Mouse (Mus musculus): Measurements from ENCODE around the gene Npr2.

The Npr2 gene

DNA sequence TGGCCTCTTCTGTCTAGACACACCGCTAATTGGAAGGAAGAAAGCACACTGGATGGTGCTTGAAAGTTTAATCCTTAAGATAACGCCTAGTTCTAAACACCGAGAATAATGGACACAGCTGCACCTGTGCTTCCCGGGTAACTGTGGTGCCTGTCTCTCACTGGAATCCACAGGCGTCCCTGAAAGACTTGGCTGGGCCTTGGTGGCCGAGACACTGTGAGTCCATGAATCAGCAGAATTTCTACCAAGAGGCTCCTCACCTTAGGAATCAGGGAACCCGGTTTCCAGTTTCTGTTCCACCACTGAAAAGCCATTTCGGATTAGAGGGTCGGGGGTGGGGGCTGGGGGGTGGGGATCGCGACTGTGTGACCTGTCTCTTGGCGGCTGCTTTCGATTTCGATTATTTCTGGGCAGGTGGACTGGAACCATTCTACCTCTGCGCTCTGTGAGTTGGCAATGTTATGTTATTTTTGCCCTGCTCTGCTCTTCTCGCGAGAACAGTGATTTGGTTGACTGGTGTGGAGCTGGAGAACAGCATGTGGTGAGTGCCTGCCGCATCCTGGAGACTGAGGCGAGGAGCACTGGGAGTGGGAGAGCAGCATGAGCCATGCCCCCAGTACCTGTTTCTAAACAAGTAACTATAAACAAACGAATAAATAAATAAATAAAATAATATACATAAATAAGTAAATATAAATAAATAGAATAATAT lies 2.5 kb upstream of the Npr2 start:
- no peak for DNase-seq (ENCODE audit: low read depth, low spot score)

GRCm38 (mm10) chr4:43630030-43630581 lies 1.6 kb upstream of the Npr2 start:
- DNase-seq (ENCODE audit: low read depth, low spot score) = peak; percentile 81

DNA sequence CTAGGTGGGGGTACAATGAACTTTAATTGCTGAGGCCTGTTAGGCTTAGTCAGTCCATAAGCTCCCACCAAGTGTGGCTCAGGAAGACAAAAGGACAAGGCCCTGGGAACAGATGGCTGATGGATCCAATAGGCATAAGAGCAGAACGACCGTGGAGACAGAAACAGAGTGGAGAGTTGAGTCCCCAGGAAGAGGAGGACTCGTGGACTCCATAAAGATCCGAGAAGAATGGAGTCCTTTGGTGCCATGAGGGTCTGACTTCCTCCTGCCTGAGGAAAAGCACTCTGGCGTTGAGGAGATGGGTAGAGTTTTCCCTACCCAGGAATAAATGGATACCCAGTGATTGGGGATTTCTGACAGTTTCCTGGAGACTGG lies 1.1 kb upstream of the Npr2 start:
- no peak for DNase-seq (ENCODE audit: low read depth, low spot score)

DNA sequence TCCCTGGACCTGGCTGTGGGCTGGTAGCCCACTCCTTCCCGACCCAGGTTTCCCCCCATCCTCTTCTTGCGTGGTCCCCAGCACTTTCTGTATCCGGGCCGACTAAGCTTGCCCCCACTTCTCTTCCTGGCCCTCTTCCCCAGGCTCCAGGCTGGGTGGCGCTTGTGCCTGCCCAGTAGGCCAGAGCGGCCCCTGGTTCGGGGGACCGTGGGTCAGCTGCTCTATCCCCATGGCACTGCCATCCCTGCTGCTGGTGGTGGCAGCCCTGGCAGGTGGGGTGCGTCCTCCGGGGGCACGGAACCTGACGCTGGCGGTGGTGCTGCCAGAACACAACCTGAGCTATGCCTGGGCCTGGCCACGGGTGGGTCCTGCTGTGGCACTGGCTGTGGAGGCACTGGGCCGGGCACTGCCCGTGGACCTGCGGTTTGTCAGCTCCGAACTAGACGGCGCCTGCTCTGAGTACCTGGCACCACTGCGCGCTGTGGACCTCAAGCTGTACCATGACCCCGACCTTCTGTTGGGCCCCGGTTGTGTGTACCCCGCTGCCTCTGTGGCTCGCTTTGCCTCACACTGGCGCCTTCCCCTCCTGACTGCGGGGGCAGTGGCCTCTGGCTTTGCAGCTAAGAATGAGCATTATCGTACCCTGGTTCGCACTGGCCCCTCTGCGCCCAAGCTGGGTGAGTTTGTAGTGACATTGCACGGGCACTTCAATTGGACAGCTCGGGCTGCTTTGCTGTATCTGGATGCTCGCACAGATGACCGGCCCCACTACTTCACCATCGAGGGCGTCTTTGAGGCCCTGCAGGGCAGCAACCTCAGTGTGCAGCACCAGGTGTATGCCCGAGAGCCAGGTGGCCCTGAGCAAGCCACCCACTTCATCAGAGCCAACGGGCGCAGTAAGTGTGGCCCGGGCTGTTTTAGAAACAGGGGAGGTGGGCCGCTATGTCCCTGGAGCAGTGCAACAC lies 503 bp downstream of the Npr2 start:
- DNase-seq (ENCODE audit: low read depth, low spot score) = no peak

DNA sequence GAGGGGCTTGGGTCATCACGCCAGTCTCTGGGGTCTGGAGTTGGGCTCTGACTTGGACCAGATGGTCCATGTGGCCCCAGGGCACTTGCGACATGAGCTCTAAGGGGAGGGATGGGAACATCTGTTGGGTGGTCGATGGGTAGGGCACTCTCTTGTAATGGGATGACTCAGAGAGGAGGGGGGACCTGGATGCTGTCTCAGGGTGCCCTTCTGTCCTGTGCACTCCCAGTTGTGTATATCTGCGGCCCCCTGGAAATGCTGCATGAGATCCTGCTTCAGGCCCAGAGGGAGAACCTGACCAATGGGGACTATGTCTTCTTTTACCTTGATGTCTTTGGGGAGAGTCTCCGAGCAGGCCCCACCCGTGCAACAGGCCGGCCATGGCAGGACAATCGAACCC lies 1.6 kb downstream of the Npr2 start:
- DNase-seq (ENCODE audit: low read depth, low spot score) = no peak

DNA sequence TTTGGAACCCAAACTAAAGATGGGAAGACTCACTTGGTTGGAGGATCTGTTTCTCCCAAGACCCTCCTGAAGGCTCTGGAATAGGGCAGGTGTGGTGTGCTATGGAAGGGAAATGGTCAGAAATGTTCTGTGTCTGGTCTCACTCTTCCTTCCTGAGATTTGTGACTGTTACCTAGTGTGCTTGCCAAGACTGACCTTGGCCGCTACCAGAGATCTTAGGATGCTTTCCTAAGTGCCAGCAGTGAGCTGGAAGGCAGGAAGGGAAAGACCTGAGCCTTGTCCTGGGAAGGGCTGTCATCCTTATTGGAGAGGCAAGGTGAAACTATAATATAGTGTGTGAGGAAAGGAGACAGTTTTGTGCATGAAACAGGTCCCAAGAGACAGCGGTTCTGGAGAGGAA lies 2.0 kb downstream of the Npr2 start:
- DNase-seq (ENCODE audit: low read depth, low spot score) = no peak

- no peak for DNase-seq (ENCODE audit: low read depth, low spot score)
Observed at GRCm38 (mm10) chr4:43634621-43635374, 3.1 kb downstream of the Npr2 start.

DNA sequence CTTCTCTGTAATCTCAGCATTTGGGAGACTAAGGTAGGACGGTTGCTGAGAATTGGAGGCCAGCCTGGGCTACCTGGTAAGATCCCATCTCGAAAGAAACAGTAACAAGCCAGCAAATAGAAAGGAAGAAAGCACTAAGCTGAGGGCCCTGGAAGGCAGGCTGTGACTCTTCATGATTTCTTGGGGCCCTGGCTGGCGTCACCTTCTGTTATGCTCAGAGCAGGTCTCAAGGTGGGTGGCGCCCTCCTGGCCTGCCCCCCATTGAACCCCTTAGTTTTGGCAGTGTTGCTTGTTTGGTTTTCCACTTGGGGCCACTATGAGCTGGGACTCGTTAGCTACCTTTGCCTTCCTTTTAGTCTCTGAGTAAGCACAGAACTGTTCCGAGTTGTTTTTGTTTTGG lies 5.0 kb downstream of the Npr2 start:
- DNase-seq (ENCODE audit: low read depth, low spot score) = no peak

DNA sequence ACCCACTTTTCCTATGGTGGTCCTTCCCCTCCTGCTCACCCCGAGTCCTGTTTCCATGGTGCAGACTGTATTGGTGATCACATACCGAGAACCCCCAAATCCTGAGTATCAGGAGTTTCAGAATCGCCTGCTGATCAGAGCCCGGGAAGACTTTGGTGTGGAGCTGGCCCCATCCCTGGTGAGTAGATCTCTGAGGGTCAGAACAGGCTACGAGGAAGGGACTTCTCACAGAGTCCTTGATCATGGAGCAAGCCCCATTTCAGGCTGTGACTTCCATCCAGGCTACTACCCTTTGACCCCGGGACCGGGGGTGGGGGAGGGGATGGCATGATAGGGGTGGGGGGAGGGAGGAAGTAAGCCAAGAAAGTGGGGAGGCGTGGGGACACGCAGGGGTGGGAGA lies 8.3 kb downstream of the Npr2 start:
- no peak for DNase-seq (ENCODE audit: low read depth, low spot score)

- no peak for DNase-seq (ENCODE audit: low read depth, low spot score)
Observed at GRCm38 (mm10) chr4:43640491-43640890, 8.8 kb downstream of the Npr2 start.

- DNase-seq (ENCODE audit: low read depth, low spot score) = no peak
Observed at GRCm38 (mm10) chr4:43649783-43650182, 18.0 kb downstream of the Npr2 start.

GRCm38 (mm10) chr4:43652726-43653125 lies 21.0 kb downstream of the Npr2 start:
- DNase-seq (ENCODE audit: low read depth, low spot score) = no peak

DNA sequence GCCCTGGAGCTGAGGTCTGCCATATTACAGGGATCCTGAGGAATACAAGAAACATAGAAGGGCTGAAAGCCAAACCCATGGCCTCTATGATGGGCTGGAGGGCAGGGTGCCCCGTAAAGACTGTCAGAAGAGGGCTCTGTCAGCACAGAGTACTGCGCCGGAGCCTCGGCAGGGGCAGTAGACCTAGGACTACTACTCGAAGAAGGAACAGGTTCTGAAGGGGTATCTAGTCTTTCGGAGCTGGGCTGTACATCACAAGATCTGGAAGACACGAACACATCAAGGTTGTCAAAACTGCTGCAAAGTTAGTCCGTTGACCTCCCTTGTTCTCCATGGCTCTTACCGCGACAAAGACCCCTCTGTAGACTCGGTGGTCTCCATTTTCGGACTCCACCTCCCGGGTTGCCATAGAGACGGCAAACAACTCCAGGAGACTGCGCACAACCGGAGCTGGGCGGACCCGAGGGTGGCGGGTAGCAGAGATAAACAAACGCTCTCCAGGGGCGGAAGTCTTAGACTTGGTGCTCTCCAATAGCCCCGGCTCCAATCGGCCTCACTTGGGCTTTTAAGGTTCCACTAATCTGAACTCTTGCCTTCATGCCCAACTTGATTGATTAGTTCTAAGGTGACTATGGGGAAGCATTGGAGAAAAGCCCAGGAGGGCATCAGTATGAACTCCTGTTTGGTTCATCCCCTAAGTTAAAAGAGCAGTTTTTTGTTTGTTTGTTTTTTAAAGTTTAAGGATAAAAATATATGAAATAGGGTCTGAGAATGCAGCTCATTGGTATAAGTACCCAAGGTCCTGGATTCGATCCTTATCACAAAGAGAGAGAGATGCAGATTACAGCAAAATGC lies 21.7 kb downstream of the Npr2 start, which contains the start of gene Spag8:
Spag8 (minus strand) TSS at position 434 of the 855 bp plus-strand sequence.
- DNase-seq (ENCODE audit: low read depth, low spot score) = no peak

GRCm38 (mm10) chr4:43655656-43656338 lies 24.1 kb downstream of the Npr2 start:
- DNase-seq (ENCODE audit: low read depth, low spot score) = no peak

DNA sequence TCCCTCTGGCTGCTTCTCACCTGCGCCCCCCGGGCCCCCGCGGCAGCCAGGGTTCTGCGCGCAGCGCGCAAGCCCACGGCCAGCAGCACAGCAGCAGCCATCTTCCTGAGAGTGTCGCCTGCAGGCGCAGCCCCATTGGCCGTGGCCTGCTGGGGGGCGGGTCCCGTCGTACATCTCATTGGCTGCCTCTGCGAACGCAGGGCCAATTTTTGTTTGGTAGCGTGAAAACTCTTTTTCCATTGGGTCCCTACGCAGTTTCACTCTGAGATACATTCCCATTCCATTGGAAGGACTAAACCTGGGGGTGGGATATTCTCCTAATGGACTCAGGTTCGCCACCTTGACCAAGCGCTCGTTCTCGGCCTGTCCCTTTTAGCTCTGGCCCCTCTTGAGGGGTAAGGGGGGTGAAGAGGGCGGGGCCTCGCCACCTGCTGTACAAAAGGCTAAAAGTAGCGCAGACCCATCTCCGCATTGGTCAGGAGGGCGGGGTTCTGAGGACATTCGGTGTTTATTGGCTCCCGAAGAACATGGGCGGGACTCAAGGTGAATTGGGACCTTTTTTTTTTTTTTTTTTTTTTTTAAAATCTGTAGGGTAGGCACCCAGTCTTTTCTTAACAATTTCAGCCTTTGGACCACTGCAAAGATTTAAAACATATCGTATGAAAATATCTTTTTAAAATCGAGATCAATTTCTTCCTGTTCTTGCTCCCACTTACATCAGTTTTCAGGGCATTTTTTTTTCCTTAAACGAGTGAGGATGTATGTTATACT lies 24.8 kb downstream of the Npr2 start, which contains the start of gene Hint2:
Hint2 (minus strand) TSS at position 128 of the 771 bp plus-strand sequence.
- peak; percentile 97 for DNase-seq (ENCODE audit: low read depth, low spot score)

DNA sequence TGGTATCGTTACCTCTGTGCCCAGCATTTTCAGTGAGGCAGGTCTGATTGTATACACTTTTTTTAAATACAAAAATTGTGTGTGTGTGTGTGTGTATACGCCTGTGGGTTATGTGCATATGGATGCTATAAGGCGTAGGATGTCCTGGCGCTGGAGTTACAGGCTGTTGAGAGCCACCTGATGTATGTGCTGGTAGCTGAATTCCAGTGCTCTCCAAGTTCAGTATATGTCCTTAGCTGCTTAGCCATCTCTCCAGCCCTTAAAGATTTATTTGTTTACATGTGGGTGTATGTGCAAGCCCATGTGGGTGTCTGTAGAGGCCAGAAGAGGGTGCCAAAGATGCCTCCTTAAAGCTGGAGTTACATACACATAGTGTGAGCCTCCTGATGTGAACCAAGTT lies 25.4 kb downstream of the Npr2 start:
- DNase-seq (ENCODE audit: low read depth, low spot score) = no peak

DNA sequence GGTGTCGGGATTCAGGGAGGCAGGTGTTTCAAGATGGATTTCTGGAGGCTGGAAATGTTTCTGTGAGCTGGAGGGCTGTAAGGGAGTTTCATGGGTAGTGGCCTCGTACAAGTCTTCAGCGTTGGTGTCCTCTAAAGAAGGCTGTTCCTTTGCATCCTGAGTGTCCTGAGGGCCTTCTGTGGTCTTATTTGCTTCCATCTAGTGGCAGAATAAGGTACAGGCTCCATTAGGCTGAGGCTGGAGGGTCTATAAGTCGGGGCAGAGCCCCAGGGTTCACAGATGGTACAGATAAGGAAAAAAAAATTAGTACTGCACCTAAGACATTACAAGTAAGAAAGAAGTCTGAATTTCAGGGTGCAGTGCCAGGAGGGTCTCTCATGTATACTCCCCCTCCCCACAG lies 34.7 kb downstream of the Npr2 start:
- no peak for DNase-seq (ENCODE audit: low read depth, low spot score)

GRCm38 (mm10) chr4:43668782-43669427 lies 37.2 kb downstream of the Npr2 start, which contains the start of the genes Tmem8b and Fam221b:
Tmem8b (plus strand) TSS chr4:43668971.
Fam221b (minus strand) TSS chr4:43669145.
- DNase-seq (ENCODE audit: low read depth, low spot score) = peak; percentile 72

DNA sequence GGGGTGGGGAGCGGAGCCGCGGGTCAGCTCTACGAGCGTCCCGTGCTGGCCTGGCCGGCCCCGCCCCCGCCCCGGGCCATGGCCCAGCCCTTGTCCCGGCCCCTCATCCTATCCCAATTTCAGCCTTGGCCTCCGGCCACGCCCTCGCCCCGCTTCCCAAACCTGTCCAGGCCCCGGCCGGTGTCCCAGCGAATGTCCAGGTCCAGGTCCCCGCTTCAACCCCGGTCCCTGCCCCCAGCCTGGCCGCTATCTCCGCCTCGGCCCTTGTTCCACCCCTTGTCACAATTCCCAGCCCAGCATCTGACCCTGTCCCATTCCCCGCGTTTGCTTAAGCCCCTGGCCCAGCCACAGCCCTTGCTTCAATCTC lies 37.7 kb downstream of the Npr2 start:
- DNase-seq (ENCODE audit: low read depth, low spot score) = no peak

Measured in brain, embryonic 18.5 days (tissue).